Mouse (Mus musculus) liver, embryonic 15.5 days (tissue): ENCODE measurements around the gene Snrnp70. TPM values are rescaled to one million over a fixed set of nuclear protein-coding genes. Genes with fewer than 3 reads are reported as not detected.
A peak's percentile ranks its signal among the peaks of the same experiment; 100 is the strongest.

ENCODE experiments used
- ATAC-seq: fragments of 200-750 bp; cut with Nextera tagmentation; 2 replicates; pipeline ENCODE4 v1.8.0; 2017; ENCODE audit warnings: moderate number of reproducible peaks, mild to moderate bottlenecking, moderate library complexity; ENCODE audit not compliant: insufficient read depth
- H3K27ac ChIP-seq: fragments of 300-500 bp; sonication (generic); replicated peaks from 2 replicates; pipeline ENCODE4 v1.5.1; 2015; ENCODE audit warnings: mild to moderate bottlenecking, inconsistent platforms
- H3K27me3 ChIP-seq: fragments of 300-500 bp; sonication (generic); 2 replicates; pipeline ENCODE4 v1.6.1; 2015; ENCODE audit warnings: mild to moderate bottlenecking, inconsistent platforms
- H3K36me3 ChIP-seq: fragments of 300-500 bp; sonication (generic); replicated peaks from 2 replicates; pipeline ENCODE4 v1.6.1; 2015; ENCODE audit warnings: moderate library complexity, mild to moderate bottlenecking, inconsistent platforms
- H3K4me1 ChIP-seq: fragments of 300-500 bp; sonication (generic); replicated peaks from 2 replicates; pipeline ENCODE4 v1.6.1; 2015; ENCODE audit warnings: inconsistent platforms
- H3K4me2 ChIP-seq: fragments of 300-500 bp; sonication (generic); 2 replicates; pipeline ENCODE4 v1.6.1; 2015; ENCODE audit warnings: moderate library complexity, mild to moderate bottlenecking, inconsistent platforms
- H3K4me3 ChIP-seq: fragments of 300-500 bp; sonication (generic); replicated peaks from 2 replicates; pipeline ENCODE4 v1.5.1; 2015; ENCODE audit warnings: mild to moderate bottlenecking, inconsistent platforms
- H3K9ac ChIP-seq: fragments of 300-500 bp; sonication (generic); 2 replicates; pipeline ENCODE4 v1.6.1; 2015; ENCODE audit warnings: moderate library complexity, mild to moderate bottlenecking, inconsistent platforms
- H3K9me3 ChIP-seq: fragments of 300-500 bp; sonication (generic); replicated peaks from 2 replicates; pipeline ENCODE4 v1.6.1; 2016; ENCODE audit warnings: inconsistent platforms
- WGBS: fragments of 180-500 bp; shearing (Covaris S2); methylation state at CpG from one replicate; pipeline ENCODE4 v1.1.7; 2015; ENCODE audit warnings: mixed read lengths; ENCODE audit not compliant: insufficient replicate concordance; 5-methylcytosine and 5-hydroxymethylcytosine counted together
- polyA plus RNA-seq: library from polyadenylated mRNA; unstranded; fragments of >200 nt; fragmentation: Nextera tagmentation; extraction: Ambion mirVana; gene quantifications from 2 replicates; pipeline ENCODE4 v1.2.1, GENCODE M21; 2015

The Snrnp70 gene
- polyA plus RNA-seq, 1 experiment from 2014 or later = 77.8 TPM

DNA sequence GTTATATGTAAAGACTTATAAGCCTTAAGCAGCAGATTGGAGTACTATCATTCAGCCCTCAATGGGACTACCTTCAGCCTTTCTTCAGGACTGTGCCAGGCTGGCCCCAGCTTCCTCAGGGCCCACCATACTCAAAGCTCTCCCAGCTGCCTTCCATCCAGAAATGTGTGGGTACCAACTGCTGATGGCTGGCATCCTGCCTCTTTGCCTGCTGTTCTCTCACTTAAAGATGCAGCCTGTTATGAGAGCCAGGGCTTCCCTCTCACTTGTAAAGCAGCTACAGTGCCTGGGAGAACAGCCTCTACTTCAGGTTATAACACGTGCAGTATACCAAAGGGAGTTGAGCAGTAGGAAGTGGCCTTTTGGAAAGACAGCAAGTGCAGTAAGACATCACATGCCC is 19.5 kb downstream of the Snrnp70 start:
- H3K36me3 ChIP-seq = peaks cover 89% of the 10 kb centered on the region
- WGBS = 89% methylated on average over 1 of the region's 1 CpGs

DNA sequence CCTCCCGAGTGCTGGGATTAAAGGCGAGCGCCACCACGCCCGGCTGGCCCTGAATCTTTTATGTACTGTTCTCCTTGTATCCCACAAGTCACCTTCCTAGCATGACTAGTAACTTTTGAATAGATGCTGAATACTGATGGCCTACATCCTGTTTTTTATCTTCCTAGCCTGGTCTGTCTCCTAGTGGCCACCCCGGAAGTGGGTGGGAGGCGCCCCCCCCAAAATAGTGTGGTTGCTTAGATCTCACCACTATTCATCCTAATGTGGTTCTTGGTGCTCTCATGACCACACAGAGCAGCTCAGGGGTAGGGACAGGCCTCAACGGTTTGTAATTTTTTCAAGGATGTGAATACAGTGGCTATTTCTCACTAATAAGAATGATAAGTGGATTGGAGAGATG is 20.9 kb downstream of the Snrnp70 start:
- 76% methylated on average over 8 of the region's 8 CpGs for WGBS
- no peak overlapping the region for H3K4me2 ChIP-seq
- H3K36me3 ChIP-seq = peaks cover 74% of the 10 kb centered on the region
- H3K9me3 ChIP-seq = no peaks in the 10 kb centered on the region
- H3K27ac ChIP-seq = no peak overlapping the region
- ATAC-seq = no peak
- H3K9ac ChIP-seq = no peak overlapping the region
- peaks cover 18% of the 10 kb centered on the region for H3K4me1 ChIP-seq
- no peak overlapping the region for H3K4me3 ChIP-seq
- H3K27me3 ChIP-seq = peaks cover 11% of the 10 kb centered on the region

More for the DNA sequence above, 19.5 kb downstream of the Snrnp70 start:
- no peak overlapping the region for H3K4me3 ChIP-seq
- no peaks in the 10 kb centered on the region for H3K27me3 ChIP-seq
- no peak overlapping the region for H3K9ac ChIP-seq
- H3K27ac ChIP-seq = no peak overlapping the region
- H3K4me2 ChIP-seq = no peak overlapping the region
- H3K4me1 ChIP-seq = peaks cover 4% of the 10 kb centered on the region; the same call in 1 of the 2 replicates
- ATAC-seq = no peak
- H3K9me3 ChIP-seq = no peaks in the 10 kb centered on the region

DNA sequence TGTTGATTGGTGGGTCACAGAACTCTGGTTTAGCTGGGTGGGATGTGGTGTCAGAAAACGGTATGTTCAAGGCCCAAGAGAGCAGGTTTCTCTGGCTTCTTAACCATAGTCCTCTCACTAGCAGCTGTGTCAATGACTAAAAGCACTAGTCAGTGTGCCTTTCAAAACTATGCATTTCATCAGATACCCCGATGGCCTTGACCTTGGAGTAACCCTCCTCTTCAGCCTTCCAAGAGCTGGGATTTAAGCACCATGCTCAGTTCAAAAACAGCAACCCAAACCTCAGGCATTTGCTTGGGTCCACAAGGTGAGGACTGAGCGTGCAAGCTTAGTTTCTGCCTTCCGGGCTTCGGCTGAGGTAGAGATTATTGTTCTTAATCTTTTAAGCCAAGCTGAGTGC is 23.2 kb downstream of the Snrnp70 start:
- ATAC-seq = no peak
- Histone ChIP-seq H3K27ac (no peak overlapping the region), H3K4me3 (no peak overlapping the region), H3K36me3 (peaks cover 52% of the 10 kb centered on the region), H3K27me3 (peaks cover 33% of the 10 kb centered on the region), H3K9ac (no peak overlapping the region), H3K4me2 (no peak overlapping the region), H3K9me3 (no peaks in the 10 kb centered on the region), H3K4me1 (peaks cover 32% of the 10 kb centered on the region)
- WGBS = 79% methylated on average over 5 of the region's 5 CpGs

DNA sequence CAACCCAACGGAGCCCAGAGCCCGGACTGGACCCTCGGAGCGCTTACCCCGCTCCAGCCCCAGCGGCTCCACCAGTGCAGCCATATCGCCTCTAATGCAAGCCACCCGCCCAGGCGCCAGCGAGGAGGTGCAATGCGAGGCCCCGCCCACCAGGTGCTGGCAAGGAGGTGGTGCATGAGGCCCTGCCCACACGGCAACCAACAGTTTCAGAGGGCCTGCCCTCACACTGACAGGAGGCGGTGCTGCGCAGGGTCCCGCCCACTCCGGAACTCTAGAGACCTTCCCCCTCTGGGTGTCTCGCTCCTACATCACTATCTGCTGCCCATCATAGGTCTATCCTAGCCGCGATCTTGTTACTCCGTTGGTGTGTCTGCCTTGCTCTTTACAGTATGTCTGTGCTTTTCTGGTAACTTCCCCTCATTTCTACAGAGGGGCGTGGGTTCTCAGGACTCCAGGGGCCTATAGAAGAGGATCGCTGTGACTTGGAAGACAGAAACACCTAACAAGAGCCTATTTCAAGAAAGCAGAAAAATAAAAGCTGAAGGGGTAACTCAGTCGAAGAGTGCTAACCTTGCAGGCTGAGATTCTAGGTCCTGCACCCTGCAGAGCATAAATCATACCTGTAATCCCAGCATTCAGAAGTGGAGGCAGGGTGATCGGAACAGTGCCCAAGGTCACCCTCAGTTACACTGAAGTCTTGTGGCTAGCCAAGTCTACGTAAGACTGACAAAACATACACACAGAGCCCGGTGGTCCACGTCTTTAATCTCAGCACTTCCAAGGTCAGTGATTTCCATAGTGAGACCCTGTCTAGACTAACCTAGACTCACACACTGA is 24.8 kb downstream of the Snrnp70 start, which contains the start of gene Lin7b:
Gene Lin7b, minus strand, starts transcription at position 109 of the 837 bp plus-strand sequence.
- Histone ChIP-seq H3K36me3 (peaks cover 35% of the 10 kb centered on the region), H3K4me3 (peak within 1 kb of the TSS; percentile 52), H3K27ac (no peak within 1 kb of the TSS), H3K27me3 (peaks cover 50% of the 10 kb centered on the region), H3K4me2 (peak within 1 kb of the TSS; percentile 84), H3K9ac (peak within 1 kb of the TSS; percentile 19; the same call in 1 of the 2 replicates), H3K9me3 (no peaks in the 10 kb centered on the region), H3K4me1 (peaks cover 48% of the 10 kb centered on the region)
- WGBS = 8% methylated on average over 28 of the region's 28 CpGs
- peak; percentile 65 for ATAC-seq

DNA sequence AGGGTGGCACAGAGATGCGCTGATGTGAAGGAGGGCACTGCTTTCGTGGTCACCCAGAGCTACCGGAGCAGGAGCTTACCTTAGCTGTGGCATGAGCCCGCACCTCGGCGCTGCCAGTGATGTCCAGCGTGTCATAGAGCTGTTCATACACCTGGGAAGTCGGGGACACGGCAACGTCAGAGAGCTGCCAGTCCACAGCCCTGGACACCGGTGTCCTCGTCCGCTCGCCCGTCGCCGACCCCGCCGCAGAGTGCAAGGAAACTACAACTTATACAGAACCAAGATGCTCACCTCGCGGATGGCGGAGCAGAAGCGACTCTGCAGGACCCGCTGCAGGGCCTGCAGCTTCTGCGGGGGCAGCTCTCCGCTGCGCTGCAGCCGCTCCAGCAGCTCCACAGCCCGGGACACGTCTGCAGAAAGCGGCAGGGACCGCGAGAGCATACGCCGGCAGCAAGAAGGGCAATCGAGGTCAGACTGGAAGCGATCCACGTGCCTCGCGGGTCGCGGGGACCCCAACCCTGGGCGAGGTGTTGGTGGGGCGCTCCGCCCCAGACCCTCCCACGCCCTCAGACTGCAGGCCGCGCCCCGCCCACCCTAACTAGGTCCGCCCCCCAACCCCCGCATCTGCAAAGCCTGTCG is 25.6 kb downstream of the Snrnp70 start:
- peak overlapping the region; percentile 19; the same call in 1 of the 2 replicates for H3K9ac ChIP-seq
- no peaks in the 10 kb centered on the region for H3K9me3 ChIP-seq
- H3K27ac ChIP-seq = no peak overlapping the region
- peaks cover 48% of the 10 kb centered on the region for H3K4me1 ChIP-seq
- peaks cover 29% of the 10 kb centered on the region for H3K36me3 ChIP-seq
- no peak for ATAC-seq
- WGBS = 9% methylated on average over 52 of the region's 52 CpGs
- H3K4me2 ChIP-seq = peak overlapping the region; percentile 84
- H3K27me3 ChIP-seq = peaks cover 57% of the 10 kb centered on the region
- peak overlapping the region; percentile 52 for H3K4me3 ChIP-seq

DNA sequence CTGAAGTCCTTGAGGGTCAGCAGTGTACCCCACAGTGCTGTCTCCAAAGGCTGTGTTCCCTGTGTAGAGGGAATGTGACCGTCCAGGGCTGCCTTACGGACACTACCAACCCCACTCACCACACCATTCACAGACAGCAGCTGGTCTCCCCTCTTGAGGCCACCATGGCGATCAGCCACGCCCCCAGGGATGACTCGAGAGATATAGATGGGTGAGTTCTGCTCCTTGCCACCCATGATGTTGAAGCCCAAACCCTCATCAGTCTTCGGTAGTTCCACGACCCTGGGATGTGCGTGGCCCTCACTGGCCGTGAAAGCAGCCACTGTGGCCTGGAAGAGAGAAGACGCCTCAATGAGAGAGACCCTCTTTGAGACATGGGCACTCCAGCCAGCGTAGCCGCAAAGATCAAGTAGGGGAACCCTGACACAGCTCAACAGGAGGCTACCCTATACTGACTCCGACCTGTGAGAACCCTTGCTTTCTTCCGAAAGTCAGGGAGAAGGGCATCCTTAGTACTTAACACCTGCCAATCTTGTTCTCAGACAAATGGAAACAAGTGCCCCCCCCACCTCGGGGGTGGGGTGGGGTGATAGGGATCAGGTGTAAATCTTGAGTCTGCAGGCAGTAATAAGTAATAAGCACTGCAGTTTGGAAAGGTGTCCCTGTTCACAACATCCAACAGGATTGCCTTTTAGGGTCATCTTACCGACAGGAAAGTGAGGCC is 26.4 kb downstream of the Snrnp70 start:
- Histone ChIP-seq H3K9me3 (no peaks in the 10 kb centered on the region), H3K4me1 (peaks cover 48% of the 10 kb centered on the region), H3K36me3 (peaks cover 21% of the 10 kb centered on the region), H3K27ac (no peak overlapping the region), H3K9ac (no peak overlapping the region), H3K4me3 (no peak overlapping the region), H3K27me3 (peaks cover 65% of the 10 kb centered on the region), H3K4me2 (no peak overlapping the region)
- WGBS = 62% methylated on average over 16 of the region's 16 CpGs
- no peak for ATAC-seq

DNA sequence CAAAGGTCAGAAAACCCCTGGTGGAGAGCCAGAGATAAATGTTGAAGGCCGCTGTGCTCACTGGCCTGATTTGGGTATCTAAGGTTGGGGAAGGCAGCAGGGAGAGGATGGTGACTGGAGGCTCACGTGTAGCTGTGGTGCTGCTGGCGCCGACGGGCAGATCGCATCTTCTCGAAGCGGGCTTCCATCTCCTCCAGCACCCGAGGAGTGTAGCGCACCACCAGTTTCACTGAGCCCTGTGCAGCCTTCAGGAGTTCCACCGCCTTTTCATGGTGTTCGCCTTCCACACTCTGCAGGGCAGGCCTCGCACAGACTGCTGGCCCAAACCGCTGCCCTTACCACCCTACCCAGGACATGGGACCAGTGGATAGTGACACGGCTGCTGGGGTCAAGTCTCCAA is 27.4 kb downstream of the Snrnp70 start:
- Histone ChIP-seq H3K36me3 (peaks cover 11% of the 10 kb centered on the region), H3K4me3 (peak overlapping the region; percentile 64; the same call in 1 of the 2 replicates), H3K9ac (no peak overlapping the region), H3K27ac (no peak overlapping the region), H3K4me1 (peaks cover 48% of the 10 kb centered on the region), H3K9me3 (no peaks in the 10 kb centered on the region), H3K4me2 (peak overlapping the region; percentile 94), H3K27me3 (peaks cover 75% of the 10 kb centered on the region)
- no peak for ATAC-seq
- WGBS = 75% methylated on average over 15 of the region's 15 CpGs

DNA sequence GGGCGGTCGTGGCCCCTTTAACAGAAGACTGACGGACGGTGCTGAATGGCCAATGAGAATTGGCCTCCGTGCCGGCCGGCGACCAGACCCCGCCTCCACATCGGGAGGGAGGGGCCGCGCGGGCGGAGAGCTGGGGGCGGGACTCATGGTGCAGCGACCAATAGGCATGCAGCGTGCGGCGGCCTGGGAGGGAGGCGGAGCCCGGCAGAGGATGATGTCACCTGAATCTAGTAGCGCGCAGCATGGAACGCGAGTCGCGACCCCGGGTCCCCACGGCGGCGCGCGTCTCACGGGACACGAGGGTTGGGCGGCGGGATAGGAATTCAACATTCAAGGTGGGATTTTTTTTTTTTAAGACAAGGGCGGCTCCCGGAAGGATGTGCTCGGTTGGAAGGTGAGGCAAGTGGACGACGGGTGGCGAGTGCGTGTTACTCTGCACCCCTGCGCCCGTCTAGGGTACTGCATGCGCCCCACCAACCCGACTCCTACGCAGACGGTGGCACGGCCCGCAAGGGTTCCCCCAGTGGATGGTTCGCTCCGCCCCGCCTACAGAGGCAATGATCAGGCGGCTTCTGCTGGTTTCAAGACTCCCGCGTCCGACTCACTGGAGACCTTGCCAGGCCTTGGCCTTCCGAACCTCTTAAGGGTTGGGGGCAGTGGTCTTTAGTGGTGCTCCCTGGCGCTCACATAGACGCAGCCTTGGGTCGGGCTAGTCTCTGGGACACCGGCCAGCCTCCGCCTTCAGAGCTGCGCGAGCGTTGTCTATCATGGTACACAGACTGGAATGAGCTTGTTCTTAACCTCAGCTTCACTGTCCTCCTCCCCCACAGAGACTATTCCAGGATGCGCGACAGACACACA is 28.3 kb downstream of the Snrnp70 start:
- Histone ChIP-seq H3K4me3 (peak overlapping the region; percentile 64), H3K36me3 (peaks cover 2% of the 10 kb centered on the region; the same call in 1 of the 2 replicates), H3K9me3 (no peaks in the 10 kb centered on the region), H3K4me2 (peak overlapping the region; percentile 94), H3K9ac (peak overlapping the region; percentile 64), H3K27ac (peak overlapping the region; percentile 55; the same call in 1 of the 2 replicates), H3K4me1 (peaks cover 53% of the 10 kb centered on the region), H3K27me3 (peaks cover 84% of the 10 kb centered on the region)
- peak; percentile 80 for ATAC-seq
- 1% methylated on average over 70 of the region's 70 CpGs for WGBS

DNA sequence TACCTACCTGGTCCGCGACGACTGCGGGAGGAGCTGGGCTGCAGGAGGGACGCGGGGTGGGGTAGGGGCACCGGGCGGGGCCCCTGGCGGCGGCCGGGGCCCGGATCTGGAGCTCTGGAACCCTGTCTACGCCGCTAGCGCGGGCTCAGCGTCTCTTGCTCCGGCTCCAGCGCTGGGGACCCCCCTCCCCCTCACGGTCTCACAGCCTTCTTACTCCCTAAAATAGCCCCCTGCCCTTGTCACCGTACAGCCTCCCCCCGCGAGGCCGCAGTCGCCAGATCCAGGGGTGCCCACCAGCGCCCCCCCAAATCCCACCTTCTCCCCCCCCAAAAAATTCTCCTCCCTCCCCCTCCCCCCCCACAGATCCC is 28.9 kb downstream of the Snrnp70 start, which contains the start of gene Ppfia3:
Gene Ppfia3, minus strand, starts transcription at position 368 of the 368 bp plus-strand sequence.
- Histone ChIP-seq H3K27me3 (peaks cover 91% of the 10 kb centered on the region), H3K36me3 (no peaks in the 10 kb centered on the region), H3K9ac (peak within 1 kb of the TSS; percentile 64), H3K4me1 (peaks cover 56% of the 10 kb centered on the region), H3K9me3 (no peaks in the 10 kb centered on the region), H3K4me3 (peak within 1 kb of the TSS; percentile 64), H3K4me2 (peak within 1 kb of the TSS; percentile 94), H3K27ac (peak within 1 kb of the TSS; percentile 55; the same call in 1 of the 2 replicates)
- no peak for ATAC-seq
- WGBS = 1% methylated on average over 19 of the region's 26 CpGs
